ENCODE assay signal across 8 mouse cellular contexts in the genomic region with DNA sequence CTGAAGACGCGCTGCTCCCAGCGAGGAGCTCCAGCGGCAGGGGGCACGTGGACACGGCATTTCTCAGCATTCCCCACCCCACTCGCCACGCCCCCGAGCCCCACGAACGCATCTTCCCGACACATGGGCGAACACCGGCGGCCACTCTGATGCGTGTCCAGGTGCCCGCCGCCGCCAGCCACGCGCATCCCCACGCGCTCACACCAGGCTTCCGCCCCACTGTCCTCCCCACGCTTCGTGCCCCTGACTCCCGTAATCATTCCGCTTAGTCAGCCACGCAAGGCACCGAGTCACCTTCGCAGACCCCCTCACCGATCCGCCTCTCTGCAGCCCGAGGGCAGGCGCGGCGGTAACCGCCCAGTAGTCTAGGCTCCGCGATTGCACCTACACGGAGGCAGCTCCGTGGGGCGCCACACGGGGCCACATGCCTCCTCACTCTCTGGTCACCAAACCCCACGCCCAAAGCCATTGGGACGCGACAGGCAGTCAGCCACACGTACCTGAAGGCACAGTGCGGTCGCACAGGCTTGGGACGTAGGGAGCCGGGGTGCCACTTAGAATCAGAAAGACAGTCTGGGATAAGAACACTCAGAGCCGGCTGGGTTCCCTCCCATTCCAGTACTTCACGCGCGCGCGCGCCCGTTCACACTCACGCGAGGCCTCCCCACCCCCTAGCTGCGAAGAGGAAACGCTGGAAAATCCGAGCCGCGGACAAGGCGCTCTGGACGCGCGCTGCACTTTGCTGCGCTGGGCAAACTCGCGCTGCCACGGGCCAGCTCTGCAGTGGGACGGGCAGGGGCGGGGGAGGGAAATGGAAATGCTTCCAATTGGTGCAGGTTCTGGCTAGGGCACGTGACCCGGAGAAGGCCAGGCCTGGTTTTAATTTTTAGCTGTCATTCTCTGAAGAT. TPM values are rescaled to one million over a fixed set of nuclear protein-coding genes. Genes with fewer than 3 reads are reported as not detected.
DNase-seq lines count a peak whose midpoint lies in the region; ATAC-seq lines count a peak whose summit lies in the region.

TSS of gene Vgll4 (minus strand) at position 782 of the 908 bp plus-strand sequence.

- DNase-seq in MN1 (ENCODE audit: low spot score), result peak; percentile 89
- peak; percentile 63 for DNase-seq in cerebellum, adult 8-10 months
- DNase-seq in frontal cortex, adult 2 months (ENCODE audit: extremely low spot score in 1 of 2, low spot score in 1 of 2), result peak; percentile 47 to 73
- peak; percentile 45 for DNase-seq in layer of hippocampus, adult 9-11 months
- DNase-seq in ovary, postnatal 10 days (ENCODE audit: low spot score), result peak; percentile 29
- peak; percentile 44 for DNase-seq in thymus, postnatal 4 days

- peak within 1 kb of the TSS; percentile 95 for H3K4me2 ChIP-seq in lung, embryonic 16.5 days (ENCODE audit: low read depth, low read length)

- 0 out of 2 replicates have a peak, but pooled peaks cover 2% of the 10 kb centered on the region for H3K9me3 ChIP-seq in lung, embryonic 16.5 days (ENCODE audit: control insufficient read depth, low read length)

- H3K36me3 ChIP-seq in lung, embryonic 16.5 days (ENCODE audit: control insufficient read depth, insufficient read depth, low read length), result no peaks in the 10 kb centered on the region

- WGBS in lung, embryonic 16.5 days, result under 1% methylated on average over 72 of the region's 79 CpGs

- peaks cover 8% of the 10 kb centered on the region; the same call in 1 of the 2 replicates for H3K27me3 ChIP-seq in lung, embryonic 16.5 days (ENCODE audit: control insufficient read depth, insufficient read depth, low read depth, low read length)

- peak within 1 kb of the TSS; percentile 74 for H3K4me3 ChIP-seq in lung, embryonic 16.5 days (ENCODE audit: low read length)

- peak within 1 kb of the TSS; percentile 82 for H3K9ac ChIP-seq in lung, embryonic 16.5 days (ENCODE audit: low read length)

- peaks cover 8% of the 10 kb centered on the region; the same call in 1 of the 2 replicates for H3K4me1 ChIP-seq in lung, embryonic 16.5 days (replicated peaks; ENCODE audit: control insufficient read depth, insufficient read depth, low read length)

- H3K27ac ChIP-seq in lung, embryonic 16.5 days (ENCODE audit: low read length), result peak within 1 kb of the TSS; percentile 86

- peak in 1 of 2 experiments; percentile 41; a peak in 2 of 4 replicates for ATAC-seq in hematopoietic stem cell, adult 5-6 weeks (replicated peaks in 1 of 2; ENCODE audit: insufficient read depth in 1 of 2, low FRiP score in 2 of 2, low TSS enrichment in 1 of 2, low read depth in 1 of 2, poor library complexity in 2 of 2, severe bottlenecking in 2 of 2)
- ATAC-seq in lung, embryonic 16.5 days (ENCODE audit: low read depth), result peak; percentile 66

RNA-seq across cellular contexts. Expression of gene Vgll4, which starts in this region (rescaled TPM):
- polyA plus RNA-seq in frontal cortex, adult 2 months (2012; rRNA removed), result 33.5 and 37.6 TPM in 2 replicates
- 74.5 and 80.5 TPM in 2 replicates for total RNA-seq in hematopoietic stem cell, adult 5-6 weeks (2017)
- 152 and 155 TPM in 2 replicates for polyA plus RNA-seq in lung, embryonic 16.5 days (2015; fragmentation: Nextera tagmentation; extraction: Ambion mirVana)

Comparison
In these comparisons a context has a peak if more than half of its experiments do, and no peak if none do; other contexts are left out.
1. DNase-seq: peak in every context shown above with its lines; median percentile 89 in MN1; 63 in cerebellum, adult 8-10 months; 60 in frontal cortex, adult 2 months; 45 in layer of hippocampus, adult 9-11 months; 44 in thymus, postnatal 4 days; 29 in ovary, postnatal 10 days.